Mouse (Mus musculus) hindbrain, embryonic 16.5 days (tissue): ENCODE measurements around the gene Bicral. TPM values are rescaled to one million over a fixed set of nuclear protein-coding genes. Genes with fewer than 3 reads are reported as not detected.

Source experiments
- ATAC-seq: fragments of 200-750 bp; cut with Nextera tagmentation; 2 replicates; pipeline ENCODE4 v1.8.0; 2017; ENCODE audit warnings: moderate TSS enrichment, moderate library complexity
- H3K27ac ChIP-seq: fragments of 300-500 bp; sonication (generic); 2 replicates; pipeline ENCODE4 v1.5.1; 2014; ENCODE audit warnings: low read depth, mild to moderate bottlenecking, control low read depth, low read length, moderate library complexity
- H3K27me3 ChIP-seq: fragments of 300-500 bp; sonication (generic); replicated peaks from 2 replicates; pipeline ENCODE4 v1.6.1; 2014; ENCODE audit warnings: low read length; ENCODE audit not compliant: control insufficient read depth, insufficient read depth
- H3K36me3 ChIP-seq: fragments of 300-500 bp; sonication (generic); 2 replicates; pipeline ENCODE4 v1.6.1; 2014; ENCODE audit warnings: mild to moderate bottlenecking, low read length, moderate library complexity, mixed read lengths; ENCODE audit not compliant: control insufficient read depth, insufficient read depth
- H3K4me1 ChIP-seq: fragments of 300-500 bp; sonication (generic); 2 replicates; pipeline ENCODE4 v1.6.1; 2014; ENCODE audit warnings: low read depth, low read length; ENCODE audit not compliant: control insufficient read depth, insufficient read depth
- H3K4me2 ChIP-seq: fragments of 300-500 bp; sonication (generic); 2 replicates; pipeline ENCODE4 v1.6.1; 2014; ENCODE audit warnings: mild to moderate bottlenecking, low read length, control low read depth, moderate library complexity
- H3K4me3 ChIP-seq: fragments of 300-500 bp; sonication (generic); 2 replicates; pipeline ENCODE4 v1.5.1; 2014; ENCODE audit warnings: mild to moderate bottlenecking, low read length, control low read depth, moderate library complexity
- H3K9ac ChIP-seq: fragments of 300-500 bp; sonication (generic); 2 replicates; pipeline ENCODE4 v1.6.1; 2014; ENCODE audit warnings: low read depth, mild to moderate bottlenecking, control low read depth, low read length, moderate library complexity
- H3K9me3 ChIP-seq: fragments of 300-500 bp; sonication (generic); 2 replicates; pipeline ENCODE4 v1.6.1; 2014; ENCODE audit warnings: mild to moderate bottlenecking, low read length, moderate library complexity; ENCODE audit not compliant: control insufficient read depth
- WGBS: fragments of 180-500 bp; shearing (Covaris S2); extraction: QIAGEN DNeasy Blood & Tissue Kit; methylation state at CpG from one replicate; pipeline ENCODE4 v1.1.7; 2014; 5-methylcytosine and 5-hydroxymethylcytosine counted together
- polyA plus RNA-seq: library from polyadenylated mRNA; unstranded; fragments of >200 nt; fragmentation: Nextera tagmentation; extraction: Ambion mirVana; gene quantifications from 2 replicates; pipeline ENCODE4 v1.2.1, GENCODE M21; 2015

Gene Bicral
- polyA plus RNA-seq, 1 experiment from 2014 or later, result 6.0 TPM

- no peak overlapping the region for H3K4me3 ChIP-seq
- 74% methylated on average over 8 of the region's 8 CpGs for WGBS
- H3K36me3 ChIP-seq, result no peaks in the 10 kb centered on the region
- no peak overlapping the region for H3K9ac ChIP-seq
- peaks cover 4% of the 10 kb centered on the region; the same call in 1 of the 2 replicates for H3K4me1 ChIP-seq
- H3K9me3 ChIP-seq, result no peaks in the 10 kb centered on the region
- no peak overlapping the region for H3K4me2 ChIP-seq
- H3K27me3 ChIP-seq, result no peaks in the 10 kb centered on the region
- H3K27ac ChIP-seq, result no peak overlapping the region
- no peak for ATAC-seq
These were observed 18.2 kb upstream of the Bicral start for GRCm38 (mm10) chr17:46876371-46876950.

- H3K27ac ChIP-seq, result no peak overlapping the region
- peaks cover 4% of the 10 kb centered on the region; the same call in 1 of the 2 replicates for H3K4me1 ChIP-seq
- H3K4me2 ChIP-seq, result no peak overlapping the region
- no peaks in the 10 kb centered on the region for H3K27me3 ChIP-seq
- no peak for ATAC-seq
- no peak overlapping the region for H3K9ac ChIP-seq
- H3K4me3 ChIP-seq, result no peak overlapping the region
- H3K36me3 ChIP-seq, result no peaks in the 10 kb centered on the region
- H3K9me3 ChIP-seq, result no peaks in the 10 kb centered on the region
- WGBS, result 66% methylated on average over 3 of the region's 3 CpGs
These were observed 17.3 kb upstream of the Bicral start for GRCm38 (mm10) chr17:46875626-46876025.

DNA sequence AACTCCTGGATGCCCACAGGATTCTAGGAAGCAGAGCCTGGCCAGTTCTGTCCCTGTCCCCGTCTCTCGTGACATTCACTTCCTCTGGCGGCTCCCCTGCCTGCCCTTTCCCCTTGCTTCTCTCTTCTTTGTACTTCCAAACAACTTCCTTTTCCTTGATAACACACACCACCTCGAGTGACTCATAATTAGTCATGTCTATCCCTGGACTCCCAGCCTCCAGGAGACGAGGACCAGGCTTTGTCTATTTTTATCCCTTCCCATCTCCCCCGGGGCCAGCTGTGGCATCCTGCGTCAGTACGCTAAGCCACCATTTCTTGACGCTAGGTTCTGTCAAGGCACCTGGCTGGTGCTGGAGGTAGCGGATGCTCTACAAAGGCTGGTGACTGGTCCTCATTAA, 15.9 kb upstream of the Bicral start:
- Histone ChIP-seq H3K9ac (no peak overlapping the region), H3K9me3 (no peaks in the 10 kb centered on the region), H3K27me3 (no peaks in the 10 kb centered on the region), H3K27ac (no peak overlapping the region), H3K4me2 (no peak overlapping the region), H3K4me1 (no peaks in the 10 kb centered on the region), H3K36me3 (no peaks in the 10 kb centered on the region), H3K4me3 (no peak overlapping the region)
- 44% methylated on average over 10 of the region's 10 CpGs for WGBS
- ATAC-seq, result no peak

GRCm38 (mm10) chr17:46872806-46873205, 14.5 kb upstream of the Bicral start:
- no peaks in the 10 kb centered on the region for H3K36me3 ChIP-seq
- no peak overlapping the region for H3K27ac ChIP-seq
- 84% methylated on average over 7 of the region's 7 CpGs for WGBS
- no peak overlapping the region for H3K4me3 ChIP-seq
- H3K4me1 ChIP-seq, result no peaks in the 10 kb centered on the region
- no peaks in the 10 kb centered on the region for H3K9me3 ChIP-seq
- no peak for ATAC-seq
- no peak overlapping the region for H3K9ac ChIP-seq
- H3K4me2 ChIP-seq, result no peak overlapping the region
- H3K27me3 ChIP-seq, result no peaks in the 10 kb centered on the region

GRCm38 (mm10) chr17:46870913-46871312, 12.6 kb upstream of the Bicral start:
- 61% methylated on average over 1 of the region's 1 CpGs for WGBS
- no peak overlapping the region for H3K9ac ChIP-seq
- H3K9me3 ChIP-seq, result no peaks in the 10 kb centered on the region
- H3K27me3 ChIP-seq, result no peaks in the 10 kb centered on the region
- no peak overlapping the region for H3K4me3 ChIP-seq
- no peak overlapping the region for H3K4me2 ChIP-seq
- ATAC-seq, result no peak
- no peaks in the 10 kb centered on the region for H3K4me1 ChIP-seq
- H3K36me3 ChIP-seq, result no peaks in the 10 kb centered on the region
- H3K27ac ChIP-seq, result no peak overlapping the region

GRCm38 (mm10) chr17:46870204-46870798, 12.0 kb upstream of the Bicral start:
- H3K4me1 ChIP-seq, result no peaks in the 10 kb centered on the region
- no peak overlapping the region for H3K27ac ChIP-seq
- no peaks in the 10 kb centered on the region for H3K36me3 ChIP-seq
- H3K27me3 ChIP-seq, result no peaks in the 10 kb centered on the region
- no peak for ATAC-seq
- H3K4me3 ChIP-seq, result no peak overlapping the region
- H3K4me2 ChIP-seq, result no peak overlapping the region
- WGBS, result 94% methylated on average over 5 of the region's 5 CpGs
- no peak overlapping the region for H3K9ac ChIP-seq
- H3K9me3 ChIP-seq, result no peaks in the 10 kb centered on the region

DNA sequence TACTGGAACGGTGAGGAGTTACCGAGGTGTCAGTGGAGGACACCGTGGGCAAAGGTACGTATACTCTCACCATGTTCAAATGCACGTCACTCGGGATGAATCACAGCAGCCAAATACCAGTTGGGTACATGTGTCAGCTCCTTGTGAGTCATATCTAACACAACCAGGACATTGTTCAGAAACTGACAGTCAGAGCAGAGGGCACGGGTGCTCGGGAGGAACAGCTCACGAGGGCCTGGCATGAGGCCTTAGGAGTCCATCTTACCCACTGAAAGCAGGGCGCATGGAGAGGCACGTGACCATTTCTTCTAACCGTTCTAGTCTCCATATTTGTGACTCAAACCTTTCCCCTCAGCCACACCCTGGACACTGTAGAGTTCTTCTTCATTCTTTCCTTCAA, 8.6 kb upstream of the Bicral start:
- ATAC-seq, result no peak
- Histone ChIP-seq H3K27me3 (no peaks in the 10 kb centered on the region), H3K4me2 (no peak overlapping the region), H3K9ac (no peak overlapping the region), H3K36me3 (no peaks in the 10 kb centered on the region), H3K9me3 (no peaks in the 10 kb centered on the region), H3K27ac (no peak overlapping the region), H3K4me1 (no peaks in the 10 kb centered on the region), H3K4me3 (no peak overlapping the region)
- 88% methylated on average over 12 of the region's 12 CpGs for WGBS

DNA sequence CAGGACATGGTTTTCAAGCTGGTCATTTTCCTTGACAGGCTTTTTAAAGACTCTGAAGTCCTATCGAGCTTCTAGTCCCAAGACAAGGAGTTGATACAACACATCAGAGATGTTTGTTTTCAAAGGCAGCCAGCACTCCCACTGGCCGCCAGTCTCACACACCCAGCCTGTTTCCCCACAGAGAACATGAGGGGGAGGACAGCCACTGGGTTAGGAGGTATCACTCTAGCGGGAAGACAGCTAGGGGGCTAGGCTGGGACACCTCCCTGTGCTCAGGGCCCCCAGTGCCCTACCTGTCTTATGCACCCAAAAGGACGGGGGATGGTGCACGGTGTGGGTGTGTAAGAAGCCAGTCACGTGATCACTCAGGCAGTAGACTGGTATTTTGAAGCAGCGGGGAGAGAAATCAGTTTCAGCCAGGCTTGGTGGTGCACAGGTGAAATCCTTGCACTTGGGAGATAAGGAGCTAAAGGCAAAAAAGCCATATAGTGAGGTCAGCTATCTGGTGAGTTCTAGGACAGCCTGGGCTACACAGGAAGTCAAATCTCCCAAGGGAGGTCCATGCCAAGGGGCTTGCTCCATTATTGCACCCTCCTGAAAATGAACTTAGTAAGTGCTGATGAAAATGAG, 6.4 kb upstream of the Bicral start:
- Histone ChIP-seq H3K4me1 (peaks cover 3% of the 10 kb centered on the region), H3K4me2 (no peak overlapping the region), H3K9ac (no peak overlapping the region), H3K9me3 (no peaks in the 10 kb centered on the region), H3K27ac (no peak overlapping the region), H3K27me3 (no peaks in the 10 kb centered on the region), H3K36me3 (no peaks in the 10 kb centered on the region), H3K4me3 (no peak overlapping the region)
- no peak for ATAC-seq
- 79% methylated on average over 7 of the region's 7 CpGs for WGBS

GRCm38 (mm10) chr17:46860120-46860519, 1.8 kb upstream of the Bicral start:
- 47% methylated on average over 4 of the region's 4 CpGs for WGBS
- H3K4me2 ChIP-seq, result no peak overlapping the region

More at GRCm38 (mm10) chr17:46860120-46860519, 1.8 kb upstream of the Bicral start:
- Histone ChIP-seq H3K4me1 (peaks cover 12% of the 10 kb centered on the region), H3K27ac (no peak overlapping the region), H3K4me3 (no peak overlapping the region), H3K9me3 (no peaks in the 10 kb centered on the region), H3K36me3 (no peaks in the 10 kb centered on the region), H3K27me3 (no peaks in the 10 kb centered on the region), H3K9ac (no peak overlapping the region)
- ATAC-seq, result no peak
